Mouse (Mus musculus) layer of hippocampus, postnatal 10 days (tissue): ENCODE measurements at regions not wholly inside any gene's neighbourhood (a gene's known extent, or its start where the extent isn't known, plus 50 kb on each side); places are given as distances from the start of the nearest gene placed in this dataset.

Experiments
- DNase-seq, 2 experiments: peaks; one replicate each; pipeline ENCODE4 v3.0.0; 2021; ENCODE audit warnings: low spot score in 2 of 2

DNA sequence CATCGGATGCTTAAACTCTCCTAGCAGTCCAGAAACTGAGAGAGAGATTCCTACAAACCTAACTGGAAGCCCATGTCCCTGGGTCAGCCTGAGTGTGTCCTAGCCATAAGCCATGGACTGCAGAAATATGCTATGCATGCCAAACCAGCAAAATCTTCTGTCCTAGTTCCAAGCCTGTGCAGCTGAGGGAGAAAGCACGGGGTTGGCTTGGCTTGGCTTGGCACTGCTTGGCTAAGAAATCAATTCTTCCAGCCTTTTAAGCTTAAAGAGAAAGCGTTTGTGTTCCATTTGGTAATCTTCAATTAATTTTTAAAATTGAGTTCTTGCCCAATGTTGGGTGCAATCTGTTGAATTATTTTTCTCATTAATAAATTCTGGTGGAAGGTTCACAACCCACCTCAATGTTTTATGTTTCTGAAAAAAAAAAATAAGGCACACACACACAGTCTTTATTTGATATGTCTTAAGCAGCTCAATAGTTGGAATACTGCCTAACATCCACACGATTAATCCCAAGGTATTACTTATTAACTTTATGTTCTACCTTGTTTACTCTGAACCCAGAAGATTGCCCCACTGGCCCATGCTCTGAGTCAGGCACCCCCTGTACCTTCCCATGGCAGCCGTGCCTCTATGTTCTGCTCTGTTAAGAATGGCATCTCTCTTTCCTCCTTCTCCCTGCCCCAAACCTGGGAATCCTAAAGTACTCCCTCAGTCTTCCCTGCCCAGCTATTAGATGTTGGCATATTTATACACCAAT, 1083.0 kb upstream of the Dsel start:
- DNase-seq = peak; percentile 12 to 27
